Mouse (Mus musculus): ENCODE measurements around the gene Gpd2. TPM values are rescaled to one million over a fixed set of nuclear protein-coding genes. Genes with fewer than 3 reads are reported as not detected.
A peak's percentile ranks its signal among the peaks of the same experiment; 100 is the strongest.

The Gpd2 gene
- total RNA-seq, 2 experiments from 2014 or later, result 19.3 to 21.0 TPM

- DNase-seq, result no peak
Measured at GRCm38 (mm10) chr2:57251636-57252317, 14.3 kb downstream of the Gpd2 start.

- DNase-seq, result no peak
Measured at GRCm38 (mm10) chr2:57252542-57253301, 15.3 kb downstream of the Gpd2 start.

- no peak for DNase-seq
Measured at GRCm38 (mm10) chr2:57254267-57254666, 16.8 kb downstream of the Gpd2 start.

GRCm38 (mm10) chr2:57255153-57255670 is 17.8 kb downstream of the Gpd2 start:
- DNase-seq, result peak; percentile 7

GRCm38 (mm10) chr2:57255836-57256235 is 18.4 kb downstream of the Gpd2 start:
- DNase-seq, result no peak

- no peak for DNase-seq
Measured at GRCm38 (mm10) chr2:57256459-57256858, 19.0 kb downstream of the Gpd2 start.

GRCm38 (mm10) chr2:57261286-57262077 is 24.0 kb downstream of the Gpd2 start:
- no peak for DNase-seq

GRCm38 (mm10) chr2:57263431-57263830 is 26.0 kb downstream of the Gpd2 start:
- DNase-seq, result no peak

- no peak for DNase-seq
Measured at GRCm38 (mm10) chr2:57264912-57265311, 27.5 kb downstream of the Gpd2 start.

GRCm38 (mm10) chr2:57266679-57267393 is 29.4 kb downstream of the Gpd2 start:
- no peak for DNase-seq

GRCm38 (mm10) chr2:57267394-57267716 is 29.9 kb downstream of the Gpd2 start:
- no peak for DNase-seq

- DNase-seq, result no peak
Measured at GRCm38 (mm10) chr2:57267896-57268295, 30.5 kb downstream of the Gpd2 start.

GRCm38 (mm10) chr2:57268839-57269238 is 31.4 kb downstream of the Gpd2 start:
- DNase-seq, result no peak

- no peak for DNase-seq
Measured at GRCm38 (mm10) chr2:57269690-57270435, 32.4 kb downstream of the Gpd2 start.

- no peak for DNase-seq
Measured at GRCm38 (mm10) chr2:57280190-57280723, 42.8 kb downstream of the Gpd2 start.

- DNase-seq, result no peak
Measured at GRCm38 (mm10) chr2:57283791-57284190, 46.4 kb downstream of the Gpd2 start.

GRCm38 (mm10) chr2:57285197-57285596 is 47.8 kb downstream of the Gpd2 start:
- no peak for DNase-seq

GRCm38 (mm10) chr2:57287986-57288385 is 50.6 kb downstream of the Gpd2 start:
- DNase-seq, result no peak

- no peak for DNase-seq
Measured at GRCm38 (mm10) chr2:57293571-57293970, 56.1 kb downstream of the Gpd2 start.

GRCm38 (mm10) chr2:57296069-57296468 is 58.6 kb downstream of the Gpd2 start:
- no peak for DNase-seq

GRCm38 (mm10) chr2:57297226-57297625 is 59.8 kb downstream of the Gpd2 start:
- DNase-seq, result no peak
